Mouse (Mus musculus): ENCODE measurements around the gene Olfr1269. TPM values are rescaled to one million over a fixed set of nuclear protein-coding genes. Genes with fewer than 3 reads are reported as not detected.

Olfr1269 gene
- not detected for total RNA-seq (2021)

DNA sequence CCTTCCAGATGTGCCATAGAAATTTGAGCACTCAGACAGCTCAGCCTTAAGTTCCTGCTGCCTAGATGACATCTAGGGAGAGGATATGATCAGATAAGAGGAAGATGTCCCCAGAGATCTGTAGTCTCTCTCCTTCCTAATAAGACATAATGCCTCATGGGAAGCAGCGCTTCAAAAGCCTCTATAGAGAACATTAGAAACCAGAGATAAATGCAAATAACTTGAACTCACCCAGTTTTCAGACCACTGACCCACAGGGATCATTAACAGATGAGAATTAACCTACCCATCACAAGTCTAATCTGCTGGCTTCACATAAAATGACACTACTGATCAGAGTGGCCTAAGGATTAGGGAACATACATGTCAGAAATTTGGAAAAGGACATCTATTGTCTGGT lies at the start of gene Olfr1269:
Olfr1269 (minus strand) TSS at position 101 of the 400 bp plus-strand sequence.
- no peak for DNase-seq (ENCODE audit: low spot score in 2 of 2)
- intact Hi-C loops (cut with DNase I) = no loop called here

DNA sequence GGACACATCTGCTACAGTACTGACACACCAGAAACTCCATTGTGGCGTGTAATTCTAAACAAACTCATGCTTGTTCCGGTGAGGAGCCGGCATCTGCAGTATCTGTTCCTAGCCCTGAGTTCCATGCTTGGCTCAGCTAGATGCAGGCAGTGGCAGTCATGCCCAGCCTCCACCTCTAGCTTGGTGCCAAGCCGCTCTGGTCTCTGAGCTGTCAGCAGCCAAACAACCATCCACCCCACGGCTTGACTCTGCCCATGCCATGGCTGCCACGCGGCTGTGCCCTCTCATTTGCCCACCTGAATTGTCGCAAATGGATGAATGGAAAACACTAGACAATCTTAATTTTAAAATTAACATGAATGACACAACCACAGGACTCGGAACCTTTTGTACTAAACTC lies 32.7 kb upstream of the Olfr1269 start:
- intact Hi-C loops (cut with DNase I) = no loop called here
- no peak for DNase-seq (ENCODE audit: low spot score in 2 of 2)

DNA sequence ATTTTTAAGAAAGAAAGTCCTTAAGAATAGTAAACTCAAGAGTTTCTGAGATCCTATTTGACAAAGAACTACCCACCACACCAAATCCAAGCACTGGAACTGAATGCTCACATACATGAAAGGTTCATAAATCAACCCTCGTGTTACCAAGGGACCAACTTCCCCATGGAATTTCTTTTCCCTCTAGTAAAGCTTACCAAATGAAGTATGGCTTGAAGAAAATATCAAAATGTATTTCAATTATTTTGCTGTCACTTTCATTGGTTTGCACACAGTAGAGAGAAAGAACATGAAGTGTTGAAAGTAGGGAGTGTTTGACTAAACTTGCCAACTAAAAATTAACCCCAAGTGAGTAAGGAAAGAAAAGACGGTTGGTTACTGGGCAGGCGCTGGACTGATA lies 31.8 kb upstream of the Olfr1269 start, which contains the start of gene Olfr1270:
Olfr1270 (minus strand) TSS at position 101 of the 400 bp plus-strand sequence.
- no peak for DNase-seq (ENCODE audit: low spot score in 2 of 2)

DNA sequence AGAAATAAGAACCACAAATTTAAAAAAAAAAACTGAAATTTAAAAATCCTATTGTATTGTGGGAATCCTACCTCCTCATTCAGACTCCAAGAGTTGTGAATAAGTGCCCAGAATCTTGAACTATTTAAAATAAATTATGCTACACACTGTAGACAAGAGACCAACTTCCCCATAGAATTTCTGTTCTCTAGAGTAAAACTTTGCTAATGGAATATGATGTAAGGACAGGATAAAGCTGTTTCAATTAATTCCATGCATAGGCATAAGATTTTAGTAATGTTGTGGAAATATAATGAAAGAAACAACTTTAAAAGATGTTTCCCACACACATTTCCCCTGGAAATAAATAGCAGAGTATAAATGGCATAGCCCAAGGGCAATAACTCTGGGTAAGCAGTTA lies 21.0 kb upstream of the Olfr1269 start, which contains the start of gene Olfr32:
Olfr32 (minus strand) TSS at position 101 of the 400 bp plus-strand sequence.
- no peak for DNase-seq (ENCODE audit: low spot score in 2 of 2)
- intact Hi-C loops (cut with DNase I) = no loop called here

More for the DNA sequence above, 31.8 kb upstream of the Olfr1269 start, which contains the start of gene Olfr1270:
- intact Hi-C loops (cut with DNase I) = no loop called here

DNA sequence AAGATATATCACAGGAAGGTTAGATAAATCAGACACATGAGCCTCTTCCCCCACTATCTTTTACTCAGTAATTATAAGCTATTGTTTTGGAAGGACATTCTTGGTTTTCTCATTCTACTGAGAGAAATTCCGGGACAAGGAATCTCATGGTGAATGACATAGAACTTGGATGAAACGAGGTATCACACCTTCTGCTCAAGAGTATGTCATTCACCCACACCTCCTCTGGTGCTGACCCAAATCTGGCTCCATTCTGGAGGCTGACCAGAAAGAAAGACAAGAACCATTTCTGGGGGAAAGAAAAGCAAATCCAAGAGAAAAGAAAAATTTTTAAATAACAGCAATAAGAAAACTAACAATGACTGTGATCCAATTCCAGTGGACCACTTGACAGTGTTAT lies 51.1 kb downstream of the Olfr1269 start:
- intact Hi-C loops (cut with DNase I) = no loop called here
- DNase-seq (ENCODE audit: low spot score in 2 of 2) = peak in 1 of 2 experiments; percentile 52

Other genes with a start within 250 kb of the Olfr1269 start
- not detected for gene Olfr1257, start 243.0 kb downstream of the Olfr1269 start, total RNA-seq (2021)
- gene Olfr1258, start 194.1 kb downstream of the Olfr1269 start, total RNA-seq (2021) = not detected
- not detected for gene Olfr1259, start 172.7 kb downstream of the Olfr1269 start, total RNA-seq (2021)
- not detected for gene Olfr1260, start 147.1 kb downstream of the Olfr1269 start, total RNA-seq (2021)
- not detected for gene Olfr1261, start 130.2 kb downstream of the Olfr1269 start, total RNA-seq (2021)
- gene Olfr1262, start 121.3 kb downstream of the Olfr1269 start, total RNA-seq (2021) = not detected
- gene Olfr1263, start 109.3 kb downstream of the Olfr1269 start, total RNA-seq (2021) = not detected
- gene Olfr1264, start 95.8 kb downstream of the Olfr1269 start, total RNA-seq (2021) = not detected
- not detected for gene Olfr1265, start 86.1 kb downstream of the Olfr1269 start, total RNA-seq (2021)
- not detected for gene Olfr140, start 57.8 kb downstream of the Olfr1269 start, total RNA-seq (2021)
- gene Olfr32, start 20.9 kb upstream of the Olfr1269 start, total RNA-seq (2021) = not detected
- not detected for gene Olfr1270, start 31.7 kb upstream of the Olfr1269 start, total RNA-seq (2021)
- under 1 TPM in 1 of 2 experiments, not detected in 1; 0.18 TPM for gene Olfr1506, start 103.1 kb upstream of the Olfr1269 start, total RNA-seq (2021)
- not detected for gene Olfr142, start 136.2 kb upstream of the Olfr1269 start, total RNA-seq (2021)
- gene Olfr1271, start 149.6 kb upstream of the Olfr1269 start, total RNA-seq (2021) = not detected
- gene Olfr1272, start 171.4 kb upstream of the Olfr1269 start, total RNA-seq (2021) = not detected
- gene Gm13769, start 200.8 kb upstream of the Olfr1269 start, total RNA-seq (2021) = under 1 TPM in 1 of 2 experiments, not detected in 1; 0.27 TPM